Mouse (Mus musculus): Measurements from ENCODE around the gene Tbx5. TPM values are rescaled to one million over a fixed set of nuclear protein-coding genes. Genes with fewer than 3 reads are reported as not detected.

Gene Tbx5
- polyA plus RNA-seq, 1 experiment from 2014 or later: 0.74 TPM

DNA sequence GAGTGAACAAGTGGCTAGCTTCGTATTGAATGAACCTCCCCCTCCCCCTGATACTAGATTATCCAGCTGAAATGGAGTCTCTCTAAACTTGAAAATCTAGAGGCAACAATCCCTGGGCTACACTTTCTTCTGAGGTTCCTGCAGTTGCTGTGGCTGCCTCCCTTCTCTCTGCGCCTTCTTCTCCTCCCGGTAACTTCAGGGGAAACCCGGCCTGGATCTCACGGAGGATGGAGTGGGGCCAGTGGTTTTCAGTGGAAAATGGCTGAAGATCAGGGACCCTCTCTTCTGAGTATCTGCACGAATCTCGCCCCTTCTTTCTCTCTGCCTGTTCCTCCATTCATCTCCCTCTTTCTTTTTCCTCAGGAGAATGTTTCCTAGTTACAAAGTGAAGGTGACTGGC lies 7.9 kb downstream of the Tbx5 start:
- ATAC-seq (ENCODE audit: low FRiP score, low TSS enrichment): no peak
- H3K4me2 ChIP-seq (replicated peaks; ENCODE audit: low read depth, low read length): no peak overlapping the region
- WGBS: 2% methylated on average over 6 of the region's 7 CpGs
- H3K27me3 ChIP-seq (ENCODE audit: insufficient read depth, low read length): peaks cover 98% of the 10 kb centered on the region
- peaks cover 4% of the 10 kb centered on the region for H3K4me1 ChIP-seq (ENCODE audit: insufficient read depth, low read length)
- H3K9me3 ChIP-seq (ENCODE audit: low read length): no peaks in the 10 kb centered on the region
- no peak overlapping the region for H3K4me3 ChIP-seq (ENCODE audit: low read length)
- H3K27ac ChIP-seq (ENCODE audit: low read length): no peak overlapping the region
- H3K36me3 ChIP-seq (ENCODE audit: insufficient read depth, low read length): no peaks in the 10 kb centered on the region
- no peak overlapping the region for H3K9ac ChIP-seq (replicated peaks; ENCODE audit: low read length)

DNA sequence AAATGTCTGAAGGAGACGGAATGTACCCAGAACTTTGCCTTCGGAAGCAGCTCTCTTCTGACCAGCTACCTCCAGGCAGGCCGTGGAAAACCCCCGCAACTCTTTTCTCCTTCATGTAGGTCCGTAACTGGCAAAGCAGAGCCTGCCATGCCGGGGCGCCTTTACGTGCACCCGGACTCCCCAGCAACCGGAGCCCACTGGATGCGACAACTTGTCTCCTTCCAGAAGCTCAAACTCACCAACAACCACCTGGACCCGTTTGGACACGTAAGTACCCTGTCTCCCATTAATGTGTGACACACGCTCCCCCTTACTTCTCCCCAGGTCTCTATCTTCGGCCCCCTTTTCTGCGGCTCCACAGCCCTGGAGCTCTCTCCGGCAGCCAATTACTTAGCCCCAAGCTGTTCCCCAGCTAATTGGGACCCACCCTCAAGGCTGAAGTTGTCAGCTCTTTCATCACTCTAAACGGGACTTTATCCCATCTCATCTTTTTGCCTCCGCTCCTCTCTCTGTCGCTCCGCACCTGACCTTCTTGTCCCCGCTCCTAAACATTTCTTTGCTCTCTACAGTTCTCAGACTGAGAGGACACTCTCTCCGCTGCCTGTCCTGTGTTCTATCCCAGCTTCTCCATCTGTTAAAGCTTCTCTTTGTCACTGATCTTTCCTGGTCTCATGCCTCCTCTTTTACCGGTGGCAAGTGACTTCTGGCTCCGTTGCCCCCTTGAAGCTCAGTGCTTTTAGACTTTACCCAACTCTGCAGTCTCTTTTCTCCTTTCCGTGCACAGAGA lies 9.4 kb downstream of the Tbx5 start:
- no peak for ATAC-seq (ENCODE audit: low FRiP score, low TSS enrichment)
- H3K9ac ChIP-seq (replicated peaks; ENCODE audit: low read length): no peak overlapping the region
- no peaks in the 10 kb centered on the region for H3K9me3 ChIP-seq (ENCODE audit: low read length)
- H3K27ac ChIP-seq (ENCODE audit: low read length): no peak overlapping the region
- H3K4me1 ChIP-seq (ENCODE audit: insufficient read depth, low read length): peaks cover 4% of the 10 kb centered on the region
- peaks cover 100% of the 10 kb centered on the region for H3K27me3 ChIP-seq (ENCODE audit: insufficient read depth, low read length)
- no peaks in the 10 kb centered on the region for H3K36me3 ChIP-seq (ENCODE audit: insufficient read depth, low read length)
- WGBS: 2% methylated on average over 26 of the region's 26 CpGs
- no peak overlapping the region for H3K4me3 ChIP-seq (ENCODE audit: low read length)
- H3K4me2 ChIP-seq (replicated peaks; ENCODE audit: low read depth, low read length): no peak overlapping the region

DNA sequence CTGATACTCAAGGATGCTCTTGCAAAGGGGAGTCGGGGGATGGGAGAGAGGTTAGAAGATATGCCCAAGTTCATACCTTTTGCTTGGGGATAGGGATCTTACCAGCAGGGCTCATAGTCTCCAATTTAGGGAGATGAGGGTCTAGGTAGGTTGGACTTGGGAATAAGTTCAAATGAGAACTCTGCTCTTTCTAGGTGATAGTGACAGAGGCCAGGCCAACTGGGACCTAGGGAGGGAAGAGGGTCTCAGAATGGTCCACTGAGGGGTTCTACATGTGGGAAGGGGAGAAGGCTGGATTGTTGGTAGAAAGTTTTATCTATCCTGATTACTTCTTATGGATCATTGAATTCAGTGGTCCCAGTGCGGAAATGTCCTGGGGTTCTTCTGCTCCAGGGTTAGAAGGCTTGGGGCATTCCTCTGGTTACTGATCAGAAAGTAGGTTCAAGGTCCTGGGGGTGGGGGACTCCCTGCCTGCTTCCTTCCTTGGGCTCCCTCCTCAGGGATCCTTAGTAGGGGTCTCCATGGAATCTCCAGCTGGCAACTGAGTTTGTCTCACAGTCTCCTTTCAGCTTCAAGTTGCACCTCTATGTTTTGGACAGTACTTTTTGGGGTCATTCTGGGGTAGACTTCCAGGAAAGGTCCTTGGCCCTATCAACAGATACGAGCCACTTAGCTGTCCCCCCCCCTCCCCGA lies 10.4 kb downstream of the Tbx5 start:
- Histone ChIP-seq H3K27me3 (ENCODE audit: insufficient read depth, low read length) (peaks cover 100% of the 10 kb centered on the region), H3K36me3 (ENCODE audit: insufficient read depth, low read length) (no peaks in the 10 kb centered on the region), H3K4me3 (ENCODE audit: low read length) (no peak overlapping the region), H3K9ac (replicated peaks; ENCODE audit: low read length) (no peak overlapping the region), H3K4me1 (ENCODE audit: insufficient read depth, low read length) (peaks cover 4% of the 10 kb centered on the region), H3K9me3 (ENCODE audit: low read length) (no peaks in the 10 kb centered on the region), H3K4me2 (replicated peaks; ENCODE audit: low read depth, low read length) (no peak overlapping the region), H3K27ac (ENCODE audit: low read length) (no peak overlapping the region)
- no peak for ATAC-seq (ENCODE audit: low FRiP score, low TSS enrichment)
- WGBS: 9% methylated on average over 4 of the region's 4 CpGs

DNA sequence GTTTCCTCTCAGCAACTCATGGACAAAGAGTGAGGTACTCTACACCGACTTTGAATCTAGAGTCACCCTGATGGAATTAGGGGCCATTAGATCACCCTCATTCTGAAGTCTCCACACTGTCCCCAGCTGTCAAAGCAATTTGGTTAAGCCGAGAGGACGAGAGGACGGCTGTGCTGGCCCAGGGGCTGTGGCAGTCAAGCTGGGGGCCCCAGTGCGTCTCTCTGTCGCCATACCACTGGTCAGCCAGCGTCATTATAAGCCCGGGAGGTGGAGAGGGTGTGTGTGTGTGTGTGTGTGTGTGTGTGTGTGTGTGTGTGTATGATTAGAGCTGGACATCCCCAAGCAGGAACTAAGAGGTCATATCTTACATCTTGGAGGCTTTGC lies 10.9 kb downstream of the Tbx5 start:
- Histone ChIP-seq H3K4me1 (ENCODE audit: insufficient read depth, low read length) (peaks cover 4% of the 10 kb centered on the region), H3K4me3 (ENCODE audit: low read length) (no peak overlapping the region), H3K27ac (ENCODE audit: low read length) (no peak overlapping the region), H3K4me2 (replicated peaks; ENCODE audit: low read depth, low read length) (no peak overlapping the region), H3K36me3 (ENCODE audit: insufficient read depth, low read length) (no peaks in the 10 kb centered on the region), H3K27me3 (ENCODE audit: insufficient read depth, low read length) (peaks cover 100% of the 10 kb centered on the region), H3K9me3 (ENCODE audit: low read length) (no peaks in the 10 kb centered on the region), H3K9ac (replicated peaks; ENCODE audit: low read length) (no peak overlapping the region)
- WGBS: 3% methylated on average over 8 of the region's 8 CpGs
- ATAC-seq (ENCODE audit: low FRiP score, low TSS enrichment): no peak

DNA sequence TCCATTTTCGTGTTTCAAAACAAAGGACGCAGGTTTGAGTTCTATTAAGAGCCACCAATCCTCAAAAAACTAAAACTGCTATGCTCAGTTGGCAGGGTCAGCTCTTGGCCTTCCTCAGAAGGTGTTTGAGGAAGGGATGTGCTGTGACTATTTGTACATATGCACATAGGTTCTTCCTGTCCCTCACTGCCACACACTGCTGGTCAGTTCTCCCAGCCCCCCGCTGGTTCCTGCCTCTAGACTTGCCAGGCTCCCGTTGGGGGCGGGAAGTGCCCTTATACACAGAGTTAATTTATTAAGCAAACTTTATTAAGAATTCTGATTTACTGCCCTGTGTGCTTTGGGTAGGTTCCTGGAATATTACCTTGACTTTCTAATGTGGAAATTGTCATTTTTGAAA lies 11.9 kb downstream of the Tbx5 start:
- peaks cover 4% of the 10 kb centered on the region for H3K4me1 ChIP-seq (ENCODE audit: insufficient read depth, low read length)
- no peaks in the 10 kb centered on the region for H3K36me3 ChIP-seq (ENCODE audit: insufficient read depth, low read length)
- WGBS: 3% methylated on average over 5 of the region's 5 CpGs
- no peak overlapping the region for H3K27ac ChIP-seq (ENCODE audit: low read length)
- H3K4me3 ChIP-seq (ENCODE audit: low read length): no peak overlapping the region
- ATAC-seq (ENCODE audit: low FRiP score, low TSS enrichment): no peak
- H3K9ac ChIP-seq (replicated peaks; ENCODE audit: low read length): no peak overlapping the region
- H3K4me2 ChIP-seq (replicated peaks; ENCODE audit: low read depth, low read length): no peak overlapping the region
- no peaks in the 10 kb centered on the region for H3K9me3 ChIP-seq (ENCODE audit: low read length)
- H3K27me3 ChIP-seq (ENCODE audit: insufficient read depth, low read length): peaks cover 94% of the 10 kb centered on the region

DNA sequence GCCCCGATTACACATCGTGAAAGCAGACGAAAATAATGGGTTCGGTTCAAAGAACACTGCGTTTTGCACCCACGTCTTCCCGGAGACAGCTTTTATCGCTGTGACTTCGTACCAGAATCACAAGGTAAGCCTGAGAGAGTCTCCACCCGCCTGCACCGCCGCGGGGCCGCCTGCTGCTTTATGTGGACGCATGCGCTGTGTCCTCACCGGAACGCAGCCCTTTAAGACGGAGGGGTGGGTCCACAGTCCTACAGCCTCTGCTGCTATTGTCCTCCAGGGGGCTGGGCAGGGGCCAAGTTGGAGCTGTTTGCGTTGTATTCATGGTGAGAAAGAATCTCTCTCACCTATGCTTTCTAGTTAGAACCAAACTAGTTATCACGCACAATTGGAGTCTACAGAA lies 12.5 kb downstream of the Tbx5 start:
- H3K4me2 ChIP-seq (replicated peaks; ENCODE audit: low read depth, low read length): peak overlapping the region; percentile 36

DNA sequence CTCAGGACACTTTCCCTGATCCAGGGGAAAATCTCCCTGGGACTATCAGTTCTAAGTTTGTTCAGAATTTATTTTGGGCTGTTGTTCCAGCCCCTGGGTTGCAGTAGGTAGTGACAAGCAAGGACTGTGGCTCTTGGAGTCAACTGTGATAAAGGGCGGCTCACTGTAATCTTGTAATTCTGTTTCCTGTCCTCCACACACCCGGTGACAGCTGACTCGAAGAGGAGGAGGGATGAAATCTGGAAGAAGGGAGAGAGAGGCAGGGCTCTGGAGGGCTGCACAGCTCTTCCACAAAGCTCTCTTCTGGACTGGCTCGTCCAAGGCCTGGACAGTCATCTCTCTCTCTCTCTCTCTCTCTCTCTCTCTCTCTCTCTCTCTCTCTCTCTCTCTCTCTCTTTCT lies 24.6 kb downstream of the Tbx5 start:
- Histone ChIP-seq H3K4me2 (replicated peaks; ENCODE audit: low read depth, low read length) (no peak overlapping the region), H3K9me3 (ENCODE audit: low read length) (no peaks in the 10 kb centered on the region), H3K27me3 (ENCODE audit: insufficient read depth, low read length) (peaks cover 8% of the 10 kb centered on the region; the same call in 1 of the 2 replicates), H3K36me3 (ENCODE audit: insufficient read depth, low read length) (no peaks in the 10 kb centered on the region), H3K9ac (replicated peaks; ENCODE audit: low read length) (no peak overlapping the region), H3K27ac (ENCODE audit: low read length) (no peak overlapping the region), H3K4me1 (ENCODE audit: insufficient read depth, low read length) (no peaks in the 10 kb centered on the region), H3K4me3 (ENCODE audit: low read length) (no peak overlapping the region)
- WGBS: 43% methylated on average over 4 of the region's 4 CpGs
- no peak for ATAC-seq (ENCODE audit: low FRiP score, low TSS enrichment)

More for the DNA sequence above, 12.5 kb downstream of the Tbx5 start:
- under 1% methylated on average over 21 of the region's 21 CpGs for WGBS
- no peaks in the 10 kb centered on the region for H3K9me3 ChIP-seq (ENCODE audit: low read length)
- H3K9ac ChIP-seq (replicated peaks; ENCODE audit: low read length): no peak overlapping the region
- H3K4me3 ChIP-seq (ENCODE audit: low read length): peak overlapping the region; percentile 25; the same call in 1 of the 2 replicates
- H3K4me1 ChIP-seq (ENCODE audit: insufficient read depth, low read length): peaks cover 4% of the 10 kb centered on the region; the same call in 1 of the 2 replicates
- peaks cover 88% of the 10 kb centered on the region for H3K27me3 ChIP-seq (ENCODE audit: insufficient read depth, low read length)
- no peaks in the 10 kb centered on the region for H3K36me3 ChIP-seq (ENCODE audit: insufficient read depth, low read length)
- peak; percentile 54; the same call in 1 of the 2 replicates for ATAC-seq (ENCODE audit: low FRiP score, low TSS enrichment)
- H3K27ac ChIP-seq (ENCODE audit: low read length): no peak overlapping the region

DNA sequence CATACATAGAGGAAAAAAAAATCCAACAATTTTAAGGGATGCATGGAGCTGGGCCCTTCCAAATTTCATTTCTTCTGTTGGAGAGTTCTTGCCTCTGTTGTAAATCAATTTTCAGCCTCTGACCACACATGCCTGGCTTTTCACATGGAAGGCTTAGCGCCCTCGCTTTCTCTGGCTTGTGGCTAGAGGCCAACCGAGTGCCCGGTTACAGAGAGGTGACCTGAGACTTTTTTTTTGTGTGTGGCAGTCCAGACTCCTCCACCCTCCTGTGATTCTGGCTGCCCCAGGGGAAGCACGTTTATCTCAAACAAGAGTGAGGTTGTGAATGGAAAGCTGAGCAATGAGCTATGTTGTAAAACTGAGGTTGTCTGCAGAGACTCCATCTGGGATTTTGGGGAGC lies 28.8 kb downstream of the Tbx5 start:
- 0 out of 2 replicates have a peak, but pooled peaks cover under 1% of the 10 kb centered on the region for H3K4me1 ChIP-seq (ENCODE audit: insufficient read depth, low read length)
- 48% methylated on average over 5 of the region's 5 CpGs for WGBS
- H3K36me3 ChIP-seq (ENCODE audit: insufficient read depth, low read length): no peaks in the 10 kb centered on the region
- no peak overlapping the region for H3K4me3 ChIP-seq (ENCODE audit: low read length)
- H3K9ac ChIP-seq (replicated peaks; ENCODE audit: low read length): no peak overlapping the region
- ATAC-seq (ENCODE audit: low FRiP score, low TSS enrichment): no peak
- no peaks in the 10 kb centered on the region for H3K9me3 ChIP-seq (ENCODE audit: low read length)
- no peak overlapping the region for H3K4me2 ChIP-seq (replicated peaks; ENCODE audit: low read depth, low read length)
- no peak overlapping the region for H3K27ac ChIP-seq (ENCODE audit: low read length)
- H3K27me3 ChIP-seq (ENCODE audit: insufficient read depth, low read length): peaks cover 18% of the 10 kb centered on the region

DNA sequence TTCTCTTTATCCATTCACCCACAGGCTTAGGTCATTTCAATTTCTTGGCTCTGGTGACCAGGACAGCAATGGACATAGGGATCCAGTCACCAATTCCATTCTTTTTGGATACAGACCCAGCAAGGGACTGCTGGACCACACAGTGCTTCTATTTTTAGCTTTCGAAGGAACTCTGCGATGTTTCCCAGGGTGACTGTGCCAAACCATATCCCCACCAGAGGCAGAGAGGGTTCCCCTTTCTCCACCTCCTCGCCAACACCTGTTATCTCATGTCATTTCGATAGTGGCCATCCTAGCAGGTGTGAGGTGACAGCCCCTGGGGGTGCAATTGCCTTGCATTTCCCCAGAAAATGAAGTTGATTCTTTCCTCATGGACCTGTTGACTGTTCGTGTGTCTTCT lies 30.0 kb downstream of the Tbx5 start:
- 83% methylated on average over 5 of the region's 5 CpGs for WGBS
- ATAC-seq (ENCODE audit: low FRiP score, low TSS enrichment): no peak
- no peak overlapping the region for H3K4me2 ChIP-seq (replicated peaks; ENCODE audit: low read depth, low read length)
- no peak overlapping the region for H3K9ac ChIP-seq (replicated peaks; ENCODE audit: low read length)
- no peaks in the 10 kb centered on the region for H3K9me3 ChIP-seq (ENCODE audit: low read length)
- no peak overlapping the region for H3K4me3 ChIP-seq (ENCODE audit: low read length)
- H3K36me3 ChIP-seq (ENCODE audit: insufficient read depth, low read length): no peaks in the 10 kb centered on the region
- peaks cover 29% of the 10 kb centered on the region for H3K27me3 ChIP-seq (ENCODE audit: insufficient read depth, low read length)
- no peak overlapping the region for H3K27ac ChIP-seq (ENCODE audit: low read length)
- peaks cover 4% of the 10 kb centered on the region; the same call in 1 of the 2 replicates for H3K4me1 ChIP-seq (ENCODE audit: insufficient read depth, low read length)
